Mouse (Mus musculus): Measurements from ENCODE around the gene Sec61a2. TPM values are rescaled to one million over a fixed set of nuclear protein-coding genes. Genes with fewer than 3 reads are reported as not detected.

Gene Sec61a2
- polyA plus RNA-seq, 1 experiment, result 28.2 TPM

- TF ChIP-seq USF1 (IDR thresholded peaks at IDR 0.05; ENCODE audit: low read depth), result no peak
- no peak for TF ChIP-seq POLR2AphosphoS2 (IDR thresholded peaks at IDR 0.05; ENCODE audit: insufficient read length, low read depth)
- no peak for TF ChIP-seq CEBPB (IDR thresholded peaks at IDR 0.05; ENCODE audit: insufficient read depth, poor library complexity, severe bottlenecking)
- no peak for TF ChIP-seq SRF (IDR thresholded peaks at IDR 0.05; ENCODE audit: control insufficient read depth, insufficient read length, low read depth)
- no peaks in the 10 kb centered on the region for H3K79me2 ChIP-seq (ENCODE audit: control insufficient read depth, insufficient read depth)
- H3K4me3 ChIP-seq, result no peak overlapping the region
- peaks cover 18% of the 10 kb centered on the region for H3K36me3 ChIP-seq (ENCODE audit: control insufficient read depth, insufficient read depth)
- H3K27me3 ChIP-seq (ENCODE audit: control insufficient read depth, insufficient read depth, insufficient read length), result no peaks in the 10 kb centered on the region
- H3K4me2 ChIP-seq (ENCODE audit: low read depth), result no peak overlapping the region
- no peak overlapping the region for H3ac ChIP-seq (ENCODE audit: control insufficient read depth, insufficient read length)
Observed at GRCm38 (mm10) chr2:5821264-5821663, 74.0 kb downstream of the Sec61a2 start.

Other genes starting within 250 kb of the Sec61a2 start
- 1.1 TPM for gene Camk1d, start 180.9 kb downstream of the Sec61a2 start, polyA plus RNA-seq (2012; fragmentation: generic; extraction: Trizol)
- gene Nudt5, start 50.4 kb downstream of the Sec61a2 start, polyA plus RNA-seq (2012; fragmentation: generic; extraction: Trizol), result 38.1 TPM
- 102 TPM for gene Cdc123, start 50.3 kb downstream of the Sec61a2 start, polyA plus RNA-seq (2012; fragmentation: generic; extraction: Trizol)
- 0.24 TPM for gene Gm13199, start 32.5 kb downstream of the Sec61a2 start, polyA plus RNA-seq (2012; fragmentation: generic; extraction: Trizol)
- 0.12 TPM for gene Dhtkd1, start 47.4 kb upstream of the Sec61a2 start, polyA plus RNA-seq (2012; fragmentation: generic; extraction: Trizol)
- gene Upf2, start 56.0 kb upstream of the Sec61a2 start, polyA plus RNA-seq (2012; fragmentation: generic; extraction: Trizol), result 3.8 TPM
- 0.94 TPM for gene Proser2, start 234.8 kb upstream of the Sec61a2 start, polyA plus RNA-seq (2012; fragmentation: generic; extraction: Trizol)